Comparison of ENCODE assay signal across 18 mouse cellular contexts in the genomic region with DNA sequence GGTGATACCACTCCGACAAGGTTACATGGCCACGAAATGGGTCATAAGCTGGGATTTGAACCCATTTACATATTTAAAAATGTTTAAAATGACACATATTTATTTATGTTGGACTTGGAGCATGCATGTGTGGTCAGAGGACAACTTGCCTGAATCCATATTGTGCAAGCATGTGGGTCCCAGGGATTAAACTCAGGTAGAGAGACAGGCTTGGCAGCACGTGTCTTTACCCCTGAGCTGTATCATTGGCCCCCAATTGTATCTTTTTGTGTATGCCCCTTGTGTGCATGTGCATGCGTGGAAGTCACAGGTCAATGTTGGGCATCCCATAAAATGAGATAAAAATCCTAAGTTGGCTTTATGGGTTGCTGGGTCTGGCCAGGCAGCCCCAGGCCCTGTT. TPM values are rescaled to one million over a fixed set of nuclear protein-coding genes. Genes with fewer than 3 reads are reported as not detected.
DNase-seq lines count a peak whose midpoint lies in the region; ATAC-seq lines count a peak whose summit lies in the region.
"Had no signal": no experiment of that assay in that cellular context is flagged by ENCODE, and none has a peak within 500 bp of the region (broad histone marks: within the 10 kb centered on the region; RNA-seq: fewer than 3 reads in every experiment).

No protein-coding gene starts in this region.

- H3K27me3 ChIP-seq in midbrain, embryonic 11.5 days (ENCODE audit: control insufficient read depth, insufficient read depth, low read length): no peaks in the 10 kb centered on the region
- H3K27me3 ChIP-seq in midbrain, embryonic 14.5 days (ENCODE audit: control insufficient read depth, insufficient read depth, low read length): no peaks in the 10 kb centered on the region
- H3K27me3 ChIP-seq: heart, embryonic 15.5 days; intestine, embryonic 15.5 days had no signal

- H3K27ac ChIP-seq in midbrain, embryonic 11.5 days (ENCODE audit: low read depth, low read length): no peak overlapping the region
- no peak overlapping the region for H3K27ac ChIP-seq in midbrain, embryonic 14.5 days (replicated peaks; ENCODE audit: low read depth, low read length)
- H3K27ac ChIP-seq: embryonic facial prominence, embryonic 10.5 days; forebrain, embryonic 10.5 days; heart, adult 2 months; heart, embryonic 15.5 days; hindbrain, embryonic 10.5 days; hindbrain, embryonic 14.5 days; intestine, embryonic 15.5 days had no signal

- no peaks in the 10 kb centered on the region for H3K36me3 ChIP-seq in midbrain, embryonic 11.5 days (ENCODE audit: control insufficient read depth, insufficient read depth, low read length)
- no peaks in the 10 kb centered on the region for H3K36me3 ChIP-seq in midbrain, embryonic 14.5 days (ENCODE audit: control insufficient read depth, insufficient read depth, low read length)
- H3K36me3 ChIP-seq: heart, embryonic 15.5 days; intestine, embryonic 15.5 days had no signal

- peaks cover 9% of the 10 kb centered on the region for H3K4me1 ChIP-seq in midbrain, embryonic 11.5 days (ENCODE audit: control insufficient read depth, insufficient read depth, low read length)
- peaks cover 27% of the 10 kb centered on the region for H3K4me1 ChIP-seq in midbrain, embryonic 14.5 days (ENCODE audit: control insufficient read depth, insufficient read depth, low read length)

- WGBS in midbrain, embryonic 11.5 days: 87% methylated on average over 4 of the region's 4 CpGs
- WGBS in midbrain, embryonic 14.5 days: 91% methylated on average over 4 of the region's 4 CpGs

- no peak overlapping the region for H3K4me2 ChIP-seq in midbrain, embryonic 11.5 days
- no peak overlapping the region for H3K4me2 ChIP-seq in midbrain, embryonic 14.5 days (ENCODE audit: low read length)
- H3K4me2 ChIP-seq: heart, embryonic 11.5 days; heart, embryonic 15.5 days; hindbrain, embryonic 14.5 days; intestine, embryonic 15.5 days had no signal

- H3K9me3 ChIP-seq in midbrain, embryonic 11.5 days (ENCODE audit: control insufficient read depth, low read length): no peaks in the 10 kb centered on the region
- H3K9me3 ChIP-seq in midbrain, embryonic 14.5 days (ENCODE audit: control insufficient read depth, low read length): no peaks in the 10 kb centered on the region
- H3K9me3 ChIP-seq: heart, embryonic 15.5 days; hindbrain, embryonic 10.5 days; intestine, embryonic 15.5 days had no signal

- no peak overlapping the region for H3K4me3 ChIP-seq in midbrain, embryonic 11.5 days (ENCODE audit: low read depth, low read length)
- no peak overlapping the region for H3K4me3 ChIP-seq in midbrain, embryonic 14.5 days (replicated peaks; ENCODE audit: low read depth, low read length)
- H3K4me3 ChIP-seq: forebrain, embryonic 10.5 days; heart, adult 2 months; heart, embryonic 15.5 days; hindbrain, embryonic 10.5 days; intestine, embryonic 15.5 days had no signal

- peak; percentile 25 for DNase-seq in cerebellum, adult 9-11 months
- DNase-seq in cerebellum, adult 18-20 months: no peak
- peak; percentile 57 for DNase-seq in midbrain, embryonic 11.5 days (ENCODE audit: low spot score, missing footprints)
- DNase-seq in midbrain, embryonic 14.5 days: no peak
- DNase-seq in urinary bladder, adult 2 months (ENCODE audit: low spot score): peak; percentile 7
- DNase-seq in urinary bladder, postnatal 25 days (ENCODE audit: low spot score): no peak
- DNase-seq: adrenal gland, adult 8-10 months; cerebellum, postnatal 36 days; gastrocnemius, postnatal 10 days had no signal

- ATAC-seq in midbrain, embryonic 11.5 days (ENCODE audit: low FRiP score): no peak
- ATAC-seq in midbrain, embryonic 14.5 days (ENCODE audit: low FRiP score, low TSS enrichment): no peak
- ATAC-seq: forebrain, embryonic 16.5 days; intestine, embryonic 15.5 days had no signal

- no peak overlapping the region for H3K9ac ChIP-seq in midbrain, embryonic 11.5 days (ENCODE audit: low read length)
- H3K9ac ChIP-seq in midbrain, embryonic 14.5 days (replicated peaks; ENCODE audit: low read length): no peak overlapping the region
- H3K9ac ChIP-seq: heart, embryonic 15.5 days; hindbrain, embryonic 14.5 days; intestine, embryonic 15.5 days had no signal

RNA-seq across cellular contexts. Expression of a gene that starts 3.5 kb away (rescaled TPM):
- polyA plus RNA-seq in midbrain, embryonic 11.5 days (2014; fragmentation: Nextera tagmentation; extraction: Ambion mirVana): 6.5 and 6.7 TPM in 2 replicates
- polyA plus RNA-seq in midbrain, embryonic 14.5 days (2014; fragmentation: Nextera tagmentation; extraction: Ambion mirVana): 7.8 and 8.2 TPM in 2 replicates
- polyA plus RNA-seq in urinary bladder, adult 2 months (2012; rRNA removed): 3.0 and 3.1 TPM in 2 replicates

RNA-seq across cellular contexts. Expression of a gene that starts 17.1 kb away (rescaled TPM):
- polyA plus RNA-seq in midbrain, embryonic 11.5 days (2014; fragmentation: Nextera tagmentation; extraction: Ambion mirVana): 4.2 and 4.6 TPM in 2 replicates
- polyA plus RNA-seq in midbrain, embryonic 14.5 days (2014; fragmentation: Nextera tagmentation; extraction: Ambion mirVana): 8.9 and 16.8 TPM in 2 replicates
- polyA plus RNA-seq in urinary bladder, adult 2 months (2012; rRNA removed): 31.0 and 37.3 TPM in 2 replicates

RNA-seq across cellular contexts. Expression of a gene that starts 17.8 kb away (rescaled TPM):
- 36.6 and 38.9 TPM in 2 replicates for polyA plus RNA-seq in midbrain, embryonic 11.5 days (2014; fragmentation: Nextera tagmentation; extraction: Ambion mirVana)
- 47.7 and 58.1 TPM in 2 replicates for polyA plus RNA-seq in midbrain, embryonic 14.5 days (2014; fragmentation: Nextera tagmentation; extraction: Ambion mirVana)
- 21.3 and 21.5 TPM in 2 replicates for polyA plus RNA-seq in urinary bladder, adult 2 months (2012; rRNA removed)

RNA-seq across cellular contexts. Expression of a gene that starts 39.3 kb away (rescaled TPM):
- polyA plus RNA-seq in midbrain, embryonic 11.5 days (2014; fragmentation: Nextera tagmentation; extraction: Ambion mirVana): 0.47 and 0.89 TPM in 2 replicates
- polyA plus RNA-seq in midbrain, embryonic 14.5 days (2014; fragmentation: Nextera tagmentation; extraction: Ambion mirVana): 0.74 and 1.1 TPM in 2 replicates
- polyA plus RNA-seq in urinary bladder, adult 2 months (2012; rRNA removed): 2.2 and 2.3 TPM in 2 replicates

RNA-seq across cellular contexts. Expression of a gene that starts 44.5 kb away (rescaled TPM):
- 4.6 and 6.0 TPM in 2 replicates for polyA plus RNA-seq in midbrain, embryonic 11.5 days (2014; fragmentation: Nextera tagmentation; extraction: Ambion mirVana)
- polyA plus RNA-seq in midbrain, embryonic 14.5 days (2014; fragmentation: Nextera tagmentation; extraction: Ambion mirVana): 3.2 and 3.5 TPM in 2 replicates
- 38.1 and 47.5 TPM in 2 replicates for polyA plus RNA-seq in urinary bladder, adult 2 months (2012; rRNA removed)

Comparison
In these comparisons a context has a peak if more than half of its experiments do, and no peak if none do; other contexts are left out.
1. DNase-seq: peak in cerebellum, adult 9-11 months (single experiment), midbrain, embryonic 11.5 days (single experiment) and urinary bladder, adult 2 months (single experiment); none in cerebellum, adult 18-20 months (0 of 2), midbrain, embryonic 14.5 days (single experiment) and urinary bladder, postnatal 25 days (single experiment).